In genomic region chr5:37650681-37651211, GRCm38 (mm10) we compare ENCODE assay signal across 15 mouse cellular contexts.
DNase-seq lines count a peak whose midpoint lies in the region; ATAC-seq and TF ChIP-seq lines count a peak whose summit lies in the region.
"Had no signal": no experiment of that assay in that cellular context is flagged by ENCODE, and none has a peak within 500 bp of the region (broad histone marks: within the 10 kb centered on the region; RNA-seq: fewer than 3 reads in every experiment).

No protein-coding gene starts in this region.

- H3K4me2 ChIP-seq in lung, embryonic 15.5 days = no peak overlapping the region
- 0 out of 2 replicates have a peak overlapping the region, but pooled peaks have one; percentile 3 for H3K4me2 ChIP-seq in intestine, embryonic 15.5 days (replicated peaks)
- H3K4me2 ChIP-seq in kidney, embryonic 16.5 days (replicated peaks; ENCODE audit: low read depth, low read length) = no peak overlapping the region

- intact Hi-C loops in gastrocnemius, adult 2 months (cut with DNase I) = no loop called here
- intact Hi-C loops in heart, postnatal 36 days (cut with DNase I) = no loop called here

- ATAC-seq in lung, embryonic 15.5 days (ENCODE audit: borderline replicate concordance, extremely low read depth, low FRiP score, low TSS enrichment) = peak; percentile 46
- ATAC-seq in intestine, embryonic 15.5 days = peak; percentile 96
- peak; percentile 94 for ATAC-seq in kidney, embryonic 16.5 days (ENCODE audit: low FRiP score, low TSS enrichment)

- TF ChIP-seq POLR2A in lung, adult 2 months (IDR thresholded peaks at IDR 0.05; ENCODE audit: borderline replicate concordance, extremely low read depth, low read depth, low read length) = no peak
- no peak for TF ChIP-seq POLR2A in small intestine, adult 2 months (IDR thresholded peaks at IDR 0.05; ENCODE audit: low read depth, low read length)

- H3K9ac ChIP-seq in lung, embryonic 15.5 days = no peak overlapping the region
- no peak overlapping the region for H3K9ac ChIP-seq in intestine, embryonic 15.5 days
- no peak overlapping the region for H3K9ac ChIP-seq in kidney, embryonic 16.5 days (replicated peaks; ENCODE audit: low read length)

- peaks cover 3% of the 10 kb centered on the region; the same call in 1 of the 2 replicates for H3K4me1 ChIP-seq in lung, embryonic 15.5 days
- H3K4me1 ChIP-seq in lung, adult 2 months (ENCODE audit: control insufficient read depth, insufficient read depth, low read length) = no peaks in the 10 kb centered on the region
- no peaks in the 10 kb centered on the region for H3K4me1 ChIP-seq in intestine, embryonic 15.5 days (replicated peaks)
- peaks cover 9% of the 10 kb centered on the region for H3K4me1 ChIP-seq in kidney, embryonic 16.5 days (ENCODE audit: insufficient read depth, low read length)
- peaks cover 7% of the 10 kb centered on the region; the same call in 1 of the 2 replicates for H3K4me1 ChIP-seq in small intestine, adult 2 months (ENCODE audit: control insufficient read depth, insufficient read depth, insufficient read length, low read length)

- DNase-seq in lung, adult 2 months = no peak
- DNase-seq in cerebellum, adult 11-12 months = no peak
- DNase-seq in gastrocnemius, adult 2 months = no peak
- DNase-seq in heart, postnatal 36 days = no peak
- DNase-seq: adrenal gland, postnatal 36 days; cerebellum, adult 2 months; layer of hippocampus, postnatal 36 days; lung, postnatal 14 days; right cerebral cortex, adult 18-20 months had no signal

- no peak for TF ChIP-seq CTCF in lung, adult 2 months (IDR thresholded peaks at IDR 0.05; ENCODE audit: insufficient read depth, low read length)
- no peak for TF ChIP-seq CTCF in small intestine, adult 2 months (IDR thresholded peaks at IDR 0.05; ENCODE audit: extremely low read depth, insufficient read length, insufficient replicate concordance, low read depth, low read length)
- TF ChIP-seq CTCF in gastrocnemius, adult 2 months (IDR thresholded peaks at IDR 0.05) = no peak

- H3K9me3 ChIP-seq in lung, embryonic 15.5 days = no peaks in the 10 kb centered on the region
- no peaks in the 10 kb centered on the region for H3K9me3 ChIP-seq in intestine, embryonic 15.5 days
- H3K9me3 ChIP-seq in kidney, embryonic 16.5 days (ENCODE audit: low read length) = no peaks in the 10 kb centered on the region
- H3K9me3 ChIP-seq: hindbrain, embryonic 10.5 days had no signal

- H3K36me3 ChIP-seq in lung, embryonic 15.5 days = no peaks in the 10 kb centered on the region
- H3K36me3 ChIP-seq in intestine, embryonic 15.5 days = no peaks in the 10 kb centered on the region
- no peaks in the 10 kb centered on the region for H3K36me3 ChIP-seq in kidney, embryonic 16.5 days (ENCODE audit: insufficient read depth, low read length)
- no peaks in the 10 kb centered on the region for H3K36me3 ChIP-seq in small intestine, adult 2 months (ENCODE audit: control insufficient read depth, insufficient read depth, low read length)
- H3K36me3 ChIP-seq: hindbrain, embryonic 10.5 days had no signal

- WGBS in lung, embryonic 15.5 days = 49% methylated on average over 10 of the region's 10 CpGs
- 54% methylated on average over 10 of the region's 10 CpGs for WGBS in lung, adult 2 months
- WGBS in intestine, embryonic 15.5 days = 51% methylated on average over 10 of the region's 10 CpGs
- WGBS in kidney, embryonic 16.5 days = 52% methylated on average over 10 of the region's 10 CpGs
- WGBS in small intestine, adult 2 months = 19% methylated on average over 10 of the region's 10 CpGs

- H3K27me3 ChIP-seq in lung, embryonic 15.5 days = no peaks in the 10 kb centered on the region
- no peaks in the 10 kb centered on the region for H3K27me3 ChIP-seq in intestine, embryonic 15.5 days (replicated peaks)
- H3K27me3 ChIP-seq in kidney, embryonic 16.5 days (ENCODE audit: insufficient read depth, low read length) = no peaks in the 10 kb centered on the region
- H3K27me3 ChIP-seq in small intestine, adult 2 months (ENCODE audit: control insufficient read depth, insufficient read depth, low read length) = no peaks in the 10 kb centered on the region

- no peak overlapping the region for H3K27ac ChIP-seq in lung, embryonic 15.5 days
- H3K27ac ChIP-seq in intestine, embryonic 15.5 days = peak overlapping the region; percentile 38
- peak overlapping the region; percentile 87 for H3K27ac ChIP-seq in kidney, embryonic 16.5 days (ENCODE audit: low read length)
- peak overlapping the region; percentile 19; the same call in 1 of the 2 replicates for H3K27ac ChIP-seq in small intestine, adult 2 months (ENCODE audit: insufficient read depth, low read depth, low read length)
- no peak overlapping the region for H3K27ac ChIP-seq in gastrocnemius, adult 2 months
- H3K27ac ChIP-seq: hindbrain, embryonic 10.5 days had no signal

- H3K4me3 ChIP-seq in lung, embryonic 15.5 days = no peak overlapping the region
- no peak overlapping the region for H3K4me3 ChIP-seq in lung, adult 2 months (replicated peaks; ENCODE audit: extremely low read depth, low read depth, low read length)
- H3K4me3 ChIP-seq in intestine, embryonic 15.5 days (replicated peaks) = no peak overlapping the region
- H3K4me3 ChIP-seq in kidney, embryonic 16.5 days (ENCODE audit: low read length) = no peak overlapping the region
- no peak overlapping the region for H3K4me3 ChIP-seq in small intestine, adult 2 months (ENCODE audit: low read depth, low read length)
- no peak overlapping the region for H3K4me3 ChIP-seq in gastrocnemius, adult 2 months
- H3K4me3 ChIP-seq: hindbrain, embryonic 10.5 days; myocyte had no signal

Comparison
In these comparisons a context has a peak if more than half of its experiments do, and no peak if none do; other contexts are left out.
1. ATAC-seq: peak in every context shown above with its lines; median percentile 96 in intestine, embryonic 15.5 days; 94 in kidney, embryonic 16.5 days; 46 in lung, embryonic 15.5 days.
2. H3K27ac ChIP-seq: peak in intestine, embryonic 15.5 days (single experiment), kidney, embryonic 16.5 days (single experiment) and small intestine, adult 2 months (single experiment); none in lung, embryonic 15.5 days (single experiment) and gastrocnemius, adult 2 months (single experiment).